8 mouse cellular contexts compared by ENCODE assay signal in genomic region chr2:29066410-29066809, GRCm38 (mm10). TPM values are rescaled to one million over a fixed set of nuclear protein-coding genes. Genes with fewer than 3 reads are reported as not detected.
DNase-seq lines count a peak whose midpoint lies in the region; ATAC-seq lines count a peak whose summit lies in the region.

No protein-coding gene starts in this region.

- no peak overlapping the region for H3K9ac ChIP-seq in neural tube, embryonic 11.5 days (ENCODE audit: low read length)
- H3K9ac ChIP-seq in neural tube, embryonic 15.5 days (replicated peaks): no peak overlapping the region
- H3K9ac ChIP-seq in embryonic facial prominence, embryonic 11.5 days (replicated peaks; ENCODE audit: low read length): no peak overlapping the region

- H3K4me3 ChIP-seq in neural tube, embryonic 11.5 days (ENCODE audit: low read depth, low read length): no peak overlapping the region
- no peak overlapping the region for H3K4me3 ChIP-seq in neural tube, embryonic 15.5 days (replicated peaks)
- H3K4me3 ChIP-seq in embryonic facial prominence, embryonic 11.5 days (ENCODE audit: low read depth, low read length): no peak overlapping the region

- H3K4me2 ChIP-seq in neural tube, embryonic 11.5 days (ENCODE audit: low read depth): no peak overlapping the region
- no peak overlapping the region for H3K4me2 ChIP-seq in neural tube, embryonic 15.5 days
- H3K4me2 ChIP-seq in embryonic facial prominence, embryonic 11.5 days (ENCODE audit: low read depth, low read length): no peak overlapping the region

- H3K9me3 ChIP-seq in neural tube, embryonic 11.5 days (ENCODE audit: control insufficient read depth, low read length): no peaks in the 10 kb centered on the region
- H3K9me3 ChIP-seq in neural tube, embryonic 15.5 days (replicated peaks): no peaks in the 10 kb centered on the region
- H3K9me3 ChIP-seq in embryonic facial prominence, embryonic 11.5 days (replicated peaks; ENCODE audit: control insufficient read depth, low read length): no peaks in the 10 kb centered on the region

- H3K4me1 ChIP-seq in neural tube, embryonic 11.5 days (ENCODE audit: control insufficient read depth, insufficient read depth, low read length): no peaks in the 10 kb centered on the region
- peaks cover 9% of the 10 kb centered on the region for H3K4me1 ChIP-seq in neural tube, embryonic 15.5 days
- H3K4me1 ChIP-seq in embryonic facial prominence, embryonic 11.5 days (ENCODE audit: control insufficient read depth, insufficient read depth, low read length): no peaks in the 10 kb centered on the region

- no peak overlapping the region for H3K27ac ChIP-seq in neural tube, embryonic 11.5 days (ENCODE audit: low read depth, low read length)
- H3K27ac ChIP-seq in neural tube, embryonic 15.5 days (replicated peaks): no peak overlapping the region
- H3K27ac ChIP-seq in embryonic facial prominence, embryonic 11.5 days (replicated peaks; ENCODE audit: low read depth, low read length): no peak overlapping the region

- no peak for ATAC-seq in neural tube, embryonic 11.5 days (ENCODE audit: insufficient read depth, low FRiP score, low TSS enrichment)
- no peak for ATAC-seq in neural tube, embryonic 15.5 days (ENCODE audit: low FRiP score)
- ATAC-seq in embryonic facial prominence, embryonic 11.5 days (replicated peaks; ENCODE audit: insufficient number of reproducible peaks, low FRiP score, low TSS enrichment, low read depth): no peak

- no peaks in the 10 kb centered on the region for H3K27me3 ChIP-seq in neural tube, embryonic 11.5 days (ENCODE audit: control insufficient read depth, insufficient read depth, low read length)
- no peaks in the 10 kb centered on the region for H3K27me3 ChIP-seq in neural tube, embryonic 15.5 days (replicated peaks)
- H3K27me3 ChIP-seq in embryonic facial prominence, embryonic 11.5 days (ENCODE audit: control insufficient read depth, insufficient read depth, low read length): no peaks in the 10 kb centered on the region

- 56% methylated on average over 7 of the region's 7 CpGs for WGBS in neural tube, embryonic 11.5 days
- 56% methylated on average over 7 of the region's 7 CpGs for WGBS in neural tube, embryonic 15.5 days
- WGBS in embryonic facial prominence, embryonic 11.5 days: 56% methylated on average over 7 of the region's 7 CpGs

- H3K36me3 ChIP-seq in neural tube, embryonic 11.5 days (ENCODE audit: control insufficient read depth, insufficient read depth, low read length): peaks cover 5% of the 10 kb centered on the region
- H3K36me3 ChIP-seq in neural tube, embryonic 15.5 days: peaks cover 33% of the 10 kb centered on the region
- peaks cover 6% of the 10 kb centered on the region for H3K36me3 ChIP-seq in embryonic facial prominence, embryonic 11.5 days (replicated peaks; ENCODE audit: control insufficient read depth, insufficient read depth, low read depth, low read length)

- DNase-seq in heart, postnatal 4 days: peak; percentile 23
- no peak for DNase-seq in heart, adult 9 months (ENCODE audit: low spot score in 2 of 2)
- DNase-seq in neural tube, embryonic 11.5 days (ENCODE audit: low spot score): peak; percentile 37
- peak; percentile 51 for DNase-seq in embryonic facial prominence, embryonic 11.5 days (ENCODE audit: low spot score)
- peak; percentile 13 for DNase-seq in yolk sac, embryonic 10.5 days (ENCODE audit: low spot score)
- no peak for DNase-seq in urinary bladder, adult 2 months (ENCODE audit: low spot score)
- DNase-seq in cerebellum, adult 11 months: no peak

RNA-seq across cellular contexts. Expression of gene Ttf1, which starts 6.3 kb away (rescaled TPM):
- total RNA-seq in heart, postnatal 4 days (2021): 1 to 10 TPM; 6.1 to 6.3 TPM
- 11.7 and 12.2 TPM in 2 replicates for polyA plus RNA-seq in neural tube, embryonic 11.5 days (2014; fragmentation: Nextera tagmentation; extraction: Ambion mirVana)
- 5.7 and 8.0 TPM in 2 replicates for polyA plus RNA-seq in neural tube, embryonic 15.5 days (2015; fragmentation: Nextera tagmentation; extraction: Ambion mirVana)
- 10.7 and 10.8 TPM in 2 replicates for polyA plus RNA-seq in embryonic facial prominence, embryonic 11.5 days (2014; fragmentation: Nextera tagmentation; extraction: Ambion mirVana)
- polyA plus RNA-seq in urinary bladder, adult 2 months (2012; rRNA removed): 15.0 and 16.7 TPM in 2 replicates

RNA-seq across cellular contexts. Expression of gene Cfap77, which starts 11.5 kb away (rescaled TPM):
- total RNA-seq in heart, postnatal 4 days (2021): under 1 TPM in 1 of 2 experiments, not detected in 1; 0.27 TPM
- 0.33 TPM in 1 of 2 replicates, not detected in the other for polyA plus RNA-seq in neural tube, embryonic 11.5 days (2014; fragmentation: Nextera tagmentation; extraction: Ambion mirVana)
- polyA plus RNA-seq in neural tube, embryonic 15.5 days (2015; fragmentation: Nextera tagmentation; extraction: Ambion mirVana): 0.47 and 0.49 TPM in 2 replicates
- 0.38 and 0.50 TPM in 2 replicates for polyA plus RNA-seq in embryonic facial prominence, embryonic 11.5 days (2014; fragmentation: Nextera tagmentation; extraction: Ambion mirVana)
- 0.06 and 0.16 TPM in 2 replicates for polyA plus RNA-seq in urinary bladder, adult 2 months (2012; rRNA removed)

RNA-seq across cellular contexts. Expression of gene Setx, which starts 57.6 kb away (rescaled TPM):
- 10 to 100 TPM; 37.5 to 39.8 TPM for total RNA-seq in heart, postnatal 4 days (2021)
- polyA plus RNA-seq in neural tube, embryonic 11.5 days (2014; fragmentation: Nextera tagmentation; extraction: Ambion mirVana): 12.6 and 14.3 TPM in 2 replicates
- polyA plus RNA-seq in neural tube, embryonic 15.5 days (2015; fragmentation: Nextera tagmentation; extraction: Ambion mirVana): 10.2 and 11.5 TPM in 2 replicates
- polyA plus RNA-seq in embryonic facial prominence, embryonic 11.5 days (2014; fragmentation: Nextera tagmentation; extraction: Ambion mirVana): 10.4 and 11.0 TPM in 2 replicates
- polyA plus RNA-seq in urinary bladder, adult 2 months (2012; rRNA removed): 6.8 and 8.8 TPM in 2 replicates

Comparison
In these comparisons a context has a peak if more than half of its experiments do, and no peak if none do; other contexts are left out.
1. DNase-seq: peak in heart, postnatal 4 days (single experiment), neural tube, embryonic 11.5 days (single experiment), embryonic facial prominence, embryonic 11.5 days (single experiment) and yolk sac, embryonic 10.5 days (single experiment); none in heart, adult 9 months (0 of 2), urinary bladder, adult 2 months (single experiment) and cerebellum, adult 11 months (single experiment).